Mouse (Mus musculus): ENCODE data around the gene Pgf.

- TF ChIP-seq CTCF (IDR thresholded peaks at IDR 0.05; ENCODE audit: low read depth) (no peak), EP300 (IDR thresholded peaks at IDR 0.05; ENCODE audit: low read depth) (no peak)
These were observed 27.1 kb downstream of the Pgf start for GRCm38 (mm10) chr12:85150321-85151001.

Measured in liver, postnatal 0 days (tissue).